Mouse (Mus musculus): ENCODE data around the gene Map2. TPM values are rescaled to one million over a fixed set of nuclear protein-coding genes. Genes with fewer than 3 reads are reported as not detected.

Gene Map2
- polyA plus RNA-seq, 1 experiment, result 5.1 TPM

DNA sequence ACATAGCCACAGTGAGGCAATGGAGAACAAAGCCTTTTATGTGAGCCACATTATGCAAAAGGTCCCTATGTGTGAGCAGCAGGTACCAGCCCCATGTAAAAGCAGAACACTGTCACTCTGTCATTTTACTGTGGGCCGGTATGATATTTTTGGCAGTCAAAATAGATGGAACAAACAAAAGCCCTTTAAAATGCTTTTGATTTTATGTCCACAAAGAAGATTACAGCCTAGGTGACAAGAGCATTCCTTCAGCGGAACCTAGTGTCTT lies 1.7 kb downstream of the Map2 start:
- TF ChIP-seq CTCF (conservative IDR thresholded peaks at IDR 0.05; ENCODE audit: insufficient read depth, insufficient read length, low read depth, low read length) (no peak), POLR2A (IDR thresholded peaks at IDR 0.05; ENCODE audit: low read depth, low read length) (no peak)
- no peak for DNase-seq
- Histone ChIP-seq H3K36me3 (ENCODE audit: control insufficient read depth, insufficient read depth, low read length) (no peaks in the 10 kb centered on the region), H3K4me1 (ENCODE audit: control insufficient read depth, insufficient read depth, low read length) (no peaks in the 10 kb centered on the region; the same call in 1 of the 2 replicates), H3K27ac (ENCODE audit: insufficient read depth, low read depth, low read length) (no peak overlapping the region), H3K4me3 (ENCODE audit: insufficient read depth, low read depth, low read length) (no peak overlapping the region), H3K27me3 (replicated peaks; ENCODE audit: control insufficient read depth, insufficient read depth, low read length) (no peaks in the 10 kb centered on the region; the same call in 1 of the 2 replicates)
- WGBS, result 64% methylated on average over 2 of the region's 2 CpGs

- DNase-seq, result no peak
- no peaks in the 10 kb centered on the region; the same call in 1 of the 2 replicates for H3K27me3 ChIP-seq (replicated peaks; ENCODE audit: control insufficient read depth, insufficient read depth, low read length)
- H3K4me3 ChIP-seq (ENCODE audit: insufficient read depth, low read depth, low read length), result no peak overlapping the region
- H3K36me3 ChIP-seq (ENCODE audit: control insufficient read depth, insufficient read depth, low read length), result no peaks in the 10 kb centered on the region
- WGBS, result 54% methylated on average over 4 of the region's 4 CpGs
- no peaks in the 10 kb centered on the region; the same call in 1 of the 2 replicates for H3K4me1 ChIP-seq (ENCODE audit: control insufficient read depth, insufficient read depth, low read length)
- TF ChIP-seq CTCF (conservative IDR thresholded peaks at IDR 0.05; ENCODE audit: insufficient read depth, insufficient read length, low read depth, low read length), result no peak
- TF ChIP-seq POLR2A (IDR thresholded peaks at IDR 0.05; ENCODE audit: low read depth, low read length), result no peak
- H3K27ac ChIP-seq (ENCODE audit: insufficient read depth, low read depth, low read length), result no peak overlapping the region
Measured at GRCm38 (mm10) chr1:66177489-66178170, 2.6 kb downstream of the Map2 start.

DNA sequence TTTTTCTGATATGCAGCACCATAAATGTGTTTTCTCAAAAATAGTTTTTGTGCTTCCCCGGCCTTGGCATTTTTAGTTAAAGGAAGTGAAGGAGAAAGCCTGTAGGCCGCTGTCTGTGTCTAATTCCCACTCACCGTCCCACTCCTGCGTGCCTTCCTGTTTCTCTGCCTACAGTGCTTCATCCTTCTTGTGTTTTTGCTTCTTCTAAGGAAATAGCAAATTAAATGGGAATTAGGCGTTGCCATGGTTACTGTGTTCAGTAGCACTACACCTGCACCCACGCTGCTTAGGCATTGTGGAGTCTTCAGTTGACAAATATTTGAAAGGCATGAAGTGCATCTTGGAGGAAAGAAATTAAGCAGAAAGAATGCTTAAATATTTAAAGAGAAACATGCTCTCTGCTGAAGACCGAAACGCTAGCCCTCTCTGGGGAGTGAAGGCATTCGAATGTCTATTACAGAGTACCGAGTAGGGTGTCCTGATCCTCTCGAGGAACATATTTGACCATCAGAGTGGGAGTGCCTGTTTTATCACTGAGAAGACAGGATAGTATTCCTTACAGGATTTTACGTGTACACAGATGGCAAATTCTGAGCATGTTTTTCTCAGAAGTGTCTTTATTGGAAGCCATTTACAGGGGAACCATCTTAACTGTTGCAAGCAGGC lies 12.1 kb downstream of the Map2 start:
- H3K4me1 ChIP-seq (ENCODE audit: control insufficient read depth, insufficient read depth, low read length), result no peaks in the 10 kb centered on the region
- H3K27me3 ChIP-seq (replicated peaks; ENCODE audit: control insufficient read depth, insufficient read depth, low read length), result no peaks in the 10 kb centered on the region
- H3K4me3 ChIP-seq (ENCODE audit: insufficient read depth, low read depth, low read length), result no peak overlapping the region
- H3K36me3 ChIP-seq (ENCODE audit: control insufficient read depth, insufficient read depth, low read length), result no peaks in the 10 kb centered on the region
- TF ChIP-seq CTCF (conservative IDR thresholded peaks at IDR 0.05; ENCODE audit: insufficient read depth, insufficient read length, low read depth, low read length), result no peak
- no peak for TF ChIP-seq POLR2A (IDR thresholded peaks at IDR 0.05; ENCODE audit: low read depth, low read length)
- WGBS, result 72% methylated on average over 12 of the region's 12 CpGs
- no peak overlapping the region for H3K27ac ChIP-seq (ENCODE audit: insufficient read depth, low read depth, low read length)
- no peak for DNase-seq

- Histone ChIP-seq H3K4me3 (ENCODE audit: insufficient read depth, low read depth, low read length) (no peak overlapping the region), H3K36me3 (ENCODE audit: control insufficient read depth, insufficient read depth, low read length) (no peaks in the 10 kb centered on the region), H3K27me3 (replicated peaks; ENCODE audit: control insufficient read depth, insufficient read depth, low read length) (no peaks in the 10 kb centered on the region), H3K27ac (ENCODE audit: insufficient read depth, low read depth, low read length) (no peak overlapping the region), H3K4me1 (ENCODE audit: control insufficient read depth, insufficient read depth, low read length) (no peaks in the 10 kb centered on the region)
- TF ChIP-seq POLR2A (IDR thresholded peaks at IDR 0.05; ENCODE audit: low read depth, low read length) (no peak), CTCF (conservative IDR thresholded peaks at IDR 0.05; ENCODE audit: insufficient read depth, insufficient read length, low read depth, low read length) (no peak)
- no peak for DNase-seq
- WGBS, result 96% methylated on average over 1 of the region's 1 CpGs
Measured at GRCm38 (mm10) chr1:66192401-66192800, 17.3 kb downstream of the Map2 start.

- 86% methylated on average over 2 of the region's 2 CpGs for WGBS
- no peak for DNase-seq
- H3K4me3 ChIP-seq (ENCODE audit: insufficient read depth, low read depth, low read length), result no peak overlapping the region
- no peak overlapping the region for H3K27ac ChIP-seq (ENCODE audit: insufficient read depth, low read depth, low read length)
- no peaks in the 10 kb centered on the region for H3K27me3 ChIP-seq (replicated peaks; ENCODE audit: control insufficient read depth, insufficient read depth, low read length)
- no peaks in the 10 kb centered on the region for H3K4me1 ChIP-seq (ENCODE audit: control insufficient read depth, insufficient read depth, low read length)
- H3K36me3 ChIP-seq (ENCODE audit: control insufficient read depth, insufficient read depth, low read length), result no peaks in the 10 kb centered on the region
- TF ChIP-seq POLR2A (IDR thresholded peaks at IDR 0.05; ENCODE audit: low read depth, low read length) (no peak), CTCF (conservative IDR thresholded peaks at IDR 0.05; ENCODE audit: insufficient read depth, insufficient read length, low read depth, low read length) (no peak)
Measured at GRCm38 (mm10) chr1:66192891-66193290, 17.8 kb downstream of the Map2 start.

DNA sequence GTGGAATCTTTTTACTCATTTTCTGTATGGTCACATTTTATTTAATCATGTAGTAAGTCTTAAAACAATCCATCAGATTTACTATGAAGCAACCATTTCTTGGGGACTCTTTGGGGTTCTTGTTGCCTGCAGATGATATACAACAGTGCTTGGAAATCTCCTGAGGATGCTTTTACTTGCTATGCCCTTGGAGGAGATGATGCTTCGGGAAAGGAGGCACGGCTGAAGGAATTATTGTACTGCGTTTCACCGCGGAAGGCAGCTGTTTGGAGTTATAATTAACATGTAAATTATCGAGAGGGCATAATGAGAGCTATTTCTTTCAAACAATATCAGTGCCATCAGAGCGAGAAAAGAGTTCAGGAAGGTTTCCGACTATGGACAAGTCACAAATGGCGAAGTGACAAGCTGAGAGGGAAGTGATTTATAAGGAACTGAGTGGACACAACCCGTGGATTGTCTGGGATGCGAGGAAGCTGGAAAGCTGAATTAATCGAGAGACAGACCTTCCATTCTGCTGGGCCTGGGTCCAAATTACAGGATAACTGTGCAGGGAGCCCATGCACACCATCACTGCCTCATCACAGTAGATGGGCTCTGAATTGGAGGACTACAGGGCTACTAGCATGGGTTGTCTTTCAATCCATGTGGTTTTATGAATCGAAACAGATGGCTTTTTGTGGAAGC lies 20.1 kb downstream of the Map2 start:
- Histone ChIP-seq H3K27me3 (replicated peaks; ENCODE audit: control insufficient read depth, insufficient read depth, low read length) (no peaks in the 10 kb centered on the region), H3K4me1 (ENCODE audit: control insufficient read depth, insufficient read depth, low read length) (no peaks in the 10 kb centered on the region), H3K27ac (ENCODE audit: insufficient read depth, low read depth, low read length) (no peak overlapping the region), H3K4me3 (ENCODE audit: insufficient read depth, low read depth, low read length) (no peak overlapping the region), H3K36me3 (ENCODE audit: control insufficient read depth, insufficient read depth, low read length) (no peaks in the 10 kb centered on the region)
- no peak for TF ChIP-seq POLR2A (IDR thresholded peaks at IDR 0.05; ENCODE audit: low read depth, low read length)
- no peak for TF ChIP-seq CTCF (conservative IDR thresholded peaks at IDR 0.05; ENCODE audit: insufficient read depth, insufficient read length, low read depth, low read length)
- no peak for DNase-seq
- WGBS, result 84% methylated on average over 13 of the region's 13 CpGs

DNA sequence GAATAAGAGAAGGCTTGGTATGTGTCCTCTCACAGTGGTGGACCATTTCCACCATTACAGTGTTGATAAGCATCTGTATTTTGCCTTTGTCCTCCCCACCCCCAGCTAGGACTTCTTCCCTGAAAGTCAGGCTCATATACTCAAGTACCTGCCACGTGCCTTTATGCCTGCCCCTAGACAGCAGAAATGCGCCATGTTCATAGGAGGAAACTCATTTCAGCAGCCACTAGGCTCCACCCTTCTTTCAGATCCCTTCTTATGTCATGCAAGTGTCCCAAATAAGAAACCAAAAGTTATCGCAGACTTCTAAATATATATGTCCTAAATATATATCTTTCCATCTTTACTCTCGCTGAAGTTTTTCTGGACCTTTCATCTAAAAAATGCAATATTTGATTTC lies 21.2 kb downstream of the Map2 start:
- Histone ChIP-seq H3K4me3 (ENCODE audit: insufficient read depth, low read depth, low read length) (no peak overlapping the region), H3K27ac (ENCODE audit: insufficient read depth, low read depth, low read length) (no peak overlapping the region), H3K27me3 (replicated peaks; ENCODE audit: control insufficient read depth, insufficient read depth, low read length) (no peaks in the 10 kb centered on the region), H3K36me3 (ENCODE audit: control insufficient read depth, insufficient read depth, low read length) (no peaks in the 10 kb centered on the region), H3K4me1 (ENCODE audit: control insufficient read depth, insufficient read depth, low read length) (no peaks in the 10 kb centered on the region)
- WGBS, result 93% methylated on average over 4 of the region's 4 CpGs
- TF ChIP-seq CTCF (conservative IDR thresholded peaks at IDR 0.05; ENCODE audit: insufficient read depth, insufficient read length, low read depth, low read length) (no peak), POLR2A (IDR thresholded peaks at IDR 0.05; ENCODE audit: low read depth, low read length) (no peak)
- DNase-seq, result no peak

Measured in kidney, adult 2 months (tissue).